Comparison of ENCODE assay signal across 28 mouse cellular contexts in the genomic region with DNA sequence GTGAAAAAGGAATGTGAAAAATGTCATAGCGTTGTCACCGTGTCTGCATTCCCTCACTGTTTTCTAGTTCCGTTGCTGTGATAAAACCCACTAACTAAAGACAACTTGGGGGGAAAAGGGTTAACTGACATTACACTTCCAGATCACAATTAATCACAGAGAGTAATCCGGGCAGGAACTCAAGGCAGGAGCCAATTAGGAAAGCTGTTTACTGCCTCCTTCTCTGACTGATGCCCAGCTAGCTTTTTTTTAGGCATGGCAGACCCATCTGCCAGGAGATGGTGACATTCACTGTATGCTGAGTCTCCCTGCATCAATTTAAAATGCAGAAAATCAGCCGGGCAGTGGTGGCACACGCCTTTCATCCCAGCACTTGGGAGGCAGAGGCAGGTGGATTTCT. TPM values are rescaled to one million over a fixed set of nuclear protein-coding genes. Genes with fewer than 3 reads are reported as not detected.
DNase-seq lines count a peak whose midpoint lies in the region; ATAC-seq lines count a peak whose summit lies in the region.
"Had no signal": no experiment of that assay in that cellular context is flagged by ENCODE, and none has a peak within 500 bp of the region (broad histone marks: within the 10 kb centered on the region; RNA-seq: fewer than 3 reads in every experiment).

No protein-coding gene starts in this region.

- no peak for ATAC-seq in heart, embryonic 13.5 days (ENCODE audit: extremely low read depth, insufficient number of reproducible peaks, low FRiP score, low TSS enrichment)
- no peak for ATAC-seq in granulocyte monocyte progenitor cell, adult 5-6 weeks (replicated peaks; ENCODE audit: poor library complexity, severe bottlenecking)
- ATAC-seq: intestine, embryonic 15.5 days; midbrain, embryonic 13.5 days had no signal

- 20% methylated on average over 6 of the region's 6 CpGs for WGBS in heart, embryonic 13.5 days

- H3K9me3 ChIP-seq in heart, embryonic 13.5 days = no peaks in the 10 kb centered on the region
- H3K9me3 ChIP-seq: hindbrain, embryonic 15.5 days; intestine, embryonic 15.5 days; liver, embryonic 13.5 days; megakaryocyte, embryonic 14.5 days; midbrain, embryonic 13.5 days; neural tube, embryonic 13.5 days; stomach, embryonic 15.5 days had no signal

- no peak overlapping the region for H3K9ac ChIP-seq in heart, embryonic 13.5 days
- H3K9ac ChIP-seq: hindbrain, embryonic 15.5 days; intestine, embryonic 15.5 days; liver, embryonic 13.5 days; midbrain, embryonic 13.5 days; neural tube, embryonic 13.5 days; stomach, embryonic 15.5 days had no signal

- H3K4me2 ChIP-seq in heart, embryonic 13.5 days = peak overlapping the region; percentile 27; the same call in 1 of the 2 replicates
- H3K4me2 ChIP-seq: heart, embryonic 11.5 days; hindbrain, embryonic 15.5 days; intestine, embryonic 15.5 days; liver, embryonic 13.5 days; midbrain, embryonic 13.5 days; neural tube, embryonic 13.5 days; stomach, embryonic 15.5 days had no signal

- 0 out of 2 replicates have a peak overlapping the region, but pooled peaks have one; percentile 6 for H3K27ac ChIP-seq in heart, embryonic 13.5 days (replicated peaks)
- H3K27ac ChIP-seq: hindbrain, embryonic 15.5 days; intestine, embryonic 15.5 days; liver, embryonic 13.5 days; midbrain, embryonic 13.5 days; neural tube, embryonic 13.5 days; stomach, embryonic 15.5 days had no signal

- peaks cover 14% of the 10 kb centered on the region for H3K27me3 ChIP-seq in heart, embryonic 13.5 days (replicated peaks)
- H3K27me3 ChIP-seq: stomach, embryonic 15.5 days had no signal

- H3K36me3 ChIP-seq in heart, embryonic 13.5 days = no peaks in the 10 kb centered on the region
- H3K36me3 ChIP-seq: hindbrain, embryonic 15.5 days; intestine, embryonic 15.5 days; liver, embryonic 13.5 days; midbrain, embryonic 13.5 days; neural tube, embryonic 13.5 days; stomach, embryonic 15.5 days had no signal

- no peak overlapping the region for H3K4me3 ChIP-seq in heart, embryonic 13.5 days
- H3K4me3 ChIP-seq: hindbrain, embryonic 15.5 days; intestine, embryonic 15.5 days; liver, embryonic 13.5 days; megakaryocyte, embryonic 14.5 days; midbrain, embryonic 13.5 days; myocyte; neural tube, embryonic 13.5 days; stomach, embryonic 15.5 days had no signal

- DNase-seq in cerebellum, postnatal 14 days = peak; percentile 32 to 44
- DNase-seq in cerebellum, adult 9-11 months = no peak
- DNase-seq in heart, postnatal 10 days = no peak
- peak; percentile 35 for DNase-seq in layer of hippocampus, adult 9-11 months
- DNase-seq in layer of hippocampus, postnatal 10 days (ENCODE audit: low spot score in 2 of 2) = no peak
- peak; percentile 21 for DNase-seq in retina, embryonic 14.5 days (ENCODE audit: low spot score)
- DNase-seq: adrenal gland, postnatal 36 days; cerebellum, adult 11-12 months; gastrocnemius, postnatal 36 days; heart, postnatal 4 days; kidney, adult 8-10 months; kidney, postnatal 14 days; liver, embryonic 13.5 days; lung, adult 2 months; lung, postnatal 36 days; right cerebral cortex, adult 18-20 months; right cerebral cortex, postnatal 4 days; thymus, postnatal 25 days had no signal

- intact Hi-C loops in heart, postnatal 10 days (cut with DNase I) = no loop called here

- peaks cover 24% of the 10 kb centered on the region for H3K4me1 ChIP-seq in heart, embryonic 13.5 days

RNA-seq across cellular contexts. Expression of a gene that starts 4.4 kb away (rescaled TPM):
- polyA plus RNA-seq in heart, embryonic 13.5 days (2015; fragmentation: Nextera tagmentation; extraction: Ambion mirVana) = 1.4 and 2.0 TPM in 2 replicates
- 1 to 10 TPM; 1.1 to 1.6 TPM for total RNA-seq in heart, postnatal 10 days (2021)
- 1 to 10 TPM; 1.9 TPM for total RNA-seq in layer of hippocampus, postnatal 10 days (2021)
- total RNA-seq in granulocyte monocyte progenitor cell, adult 5-6 weeks (2014; fragmentation: Nextera tagmentation) = 23.3 and 24.6 TPM in 2 replicates
- total RNA-seq in granulocyte monocyte progenitor cell, adult 5-6 weeks (2017) = 23.5 and 26.8 TPM in 2 replicates
- polyA plus RNA-seq: myocyte had no signal

Comparison
In these comparisons a context has a peak if more than half of its experiments do, and no peak if none do; other contexts are left out.
1. DNase-seq: peak in cerebellum, postnatal 14 days (2 of 2), layer of hippocampus, adult 9-11 months (single experiment) and retina, embryonic 14.5 days (single experiment); none in cerebellum, adult 9-11 months (single experiment), heart, postnatal 10 days (0 of 2) and layer of hippocampus, postnatal 10 days (0 of 2).
2. RNA of a gene that starts 4.4 kb away (total RNA-seq): 23.3 to 26.8 TPM in granulocyte monocyte progenitor cell, adult 5-6 weeks; 1.9 TPM in layer of hippocampus, postnatal 10 days and 1.1 to 1.6 TPM in heart, postnatal 10 days; every median in the first group is over 4 times any median in the second.